Mouse (Mus musculus) cerebellum, adult 9-11 months (tissue): ENCODE measurements around the gene Rho.
A peak's percentile ranks its signal among the peaks of the same experiment; 100 is the strongest.

Experiments used
- DNase-seq: peaks from one replicate; pipeline ENCODE4 v3.0.0; 2022

The Rho gene

GRCm38 (mm10) chr6:115915601-115916445, 15.7 kb upstream of the Rho start:
- peak; percentile 80 for DNase-seq

DNA sequence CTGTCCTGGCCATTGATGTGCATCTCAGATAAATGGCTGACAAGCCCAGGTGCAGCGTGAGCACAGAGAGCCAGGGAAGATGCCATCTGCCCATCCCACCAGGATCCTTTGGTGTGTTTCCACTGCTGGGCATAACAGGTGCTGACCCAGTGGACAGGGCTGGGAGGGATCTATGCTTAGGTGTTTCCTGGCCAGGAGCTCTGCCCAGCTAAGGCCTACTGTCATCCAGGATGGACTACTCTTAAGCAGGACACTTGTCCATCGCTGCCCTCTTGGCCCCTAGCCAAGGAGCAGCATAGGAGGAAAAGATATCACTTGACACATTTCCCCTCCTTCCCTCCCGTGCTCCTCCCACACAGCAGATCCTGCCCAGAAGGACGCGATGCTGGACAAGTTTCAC, 14.9 kb upstream of the Rho start:
- peak; percentile 82 for DNase-seq

GRCm38 (mm10) chr6:115918615-115919014, 12.9 kb upstream of the Rho start:
- no peak for DNase-seq

GRCm38 (mm10) chr6:115919876-115920275, 11.7 kb upstream of the Rho start:
- no peak for DNase-seq

GRCm38 (mm10) chr6:115924829-115925228, 6.7 kb upstream of the Rho start:
- no peak for DNase-seq

GRCm38 (mm10) chr6:115926416-115926815, 5.1 kb upstream of the Rho start:
- DNase-seq: no peak

DNA sequence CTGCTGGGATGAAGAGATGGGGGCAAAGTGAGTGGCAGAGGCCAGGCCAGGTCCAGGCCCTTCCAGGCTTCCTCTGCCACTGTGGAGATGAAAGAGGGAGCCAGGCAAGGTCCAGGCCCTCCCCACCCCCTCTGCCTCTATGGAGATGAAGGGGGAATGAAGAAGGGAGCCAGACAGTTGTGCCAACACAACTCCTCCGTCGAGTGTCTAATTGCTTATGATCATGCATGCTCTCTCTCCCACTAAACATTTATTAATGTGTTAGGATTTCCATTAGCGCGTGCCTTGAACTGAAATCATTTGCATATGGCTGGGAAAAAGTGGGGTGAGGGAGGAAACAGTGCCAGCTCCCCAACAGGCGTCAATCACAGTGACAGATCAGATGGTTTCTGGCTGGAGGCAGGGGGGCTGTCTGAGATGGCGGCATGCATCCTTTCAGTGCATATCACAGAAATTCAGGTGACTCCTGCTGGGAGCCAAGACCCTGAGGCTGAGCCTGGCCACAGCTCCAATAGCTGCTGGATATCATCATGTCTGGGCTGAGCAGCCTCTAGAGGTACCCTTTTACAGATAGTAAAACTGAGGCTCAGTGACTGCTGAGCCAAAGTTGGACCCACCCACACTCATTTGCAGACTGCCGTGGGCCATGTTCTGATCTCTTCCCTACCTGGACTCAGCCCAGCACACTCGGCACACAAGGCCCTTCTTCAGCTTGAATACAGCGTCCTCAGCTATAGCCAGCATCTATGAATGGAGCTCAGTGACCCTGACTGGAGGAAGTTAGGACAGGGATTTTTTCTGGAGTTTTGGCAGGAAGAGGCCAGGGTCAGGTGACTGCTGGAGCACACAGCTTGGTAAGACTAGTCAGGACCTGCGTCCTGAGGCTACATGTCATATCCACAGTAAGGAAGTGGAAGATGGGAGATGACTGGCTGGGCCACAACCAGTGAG, 4.0 kb upstream of the Rho start:
- DNase-seq: no peak

GRCm38 (mm10) chr6:115930018-115930417, 1.5 kb upstream of the Rho start:
- no peak for DNase-seq

- DNase-seq: no peak
These were observed 843 bp downstream of the Rho start for GRCm38 (mm10) chr6:115932391-115932790.

GRCm38 (mm10) chr6:115935544-115935943, 4.0 kb downstream of the Rho start:
- DNase-seq: no peak

GRCm38 (mm10) chr6:115938011-115938410, 6.5 kb downstream of the Rho start:
- DNase-seq: no peak

- DNase-seq: no peak
These were observed 7.2 kb downstream of the Rho start for GRCm38 (mm10) chr6:115938798-115939197.

GRCm38 (mm10) chr6:115940603-115941002, 9.1 kb downstream of the Rho start:
- DNase-seq: no peak

GRCm38 (mm10) chr6:115941128-115941527, 9.6 kb downstream of the Rho start:
- no peak for DNase-seq

- no peak for DNase-seq
These were observed 12.2 kb downstream of the Rho start for GRCm38 (mm10) chr6:115943498-115944427.

GRCm38 (mm10) chr6:115944638-115945037, 13.1 kb downstream of the Rho start, which contains the start of gene H1foo:
TSS of gene H1foo (plus strand) at chr6:115944938.
- no peak for DNase-seq

DNA sequence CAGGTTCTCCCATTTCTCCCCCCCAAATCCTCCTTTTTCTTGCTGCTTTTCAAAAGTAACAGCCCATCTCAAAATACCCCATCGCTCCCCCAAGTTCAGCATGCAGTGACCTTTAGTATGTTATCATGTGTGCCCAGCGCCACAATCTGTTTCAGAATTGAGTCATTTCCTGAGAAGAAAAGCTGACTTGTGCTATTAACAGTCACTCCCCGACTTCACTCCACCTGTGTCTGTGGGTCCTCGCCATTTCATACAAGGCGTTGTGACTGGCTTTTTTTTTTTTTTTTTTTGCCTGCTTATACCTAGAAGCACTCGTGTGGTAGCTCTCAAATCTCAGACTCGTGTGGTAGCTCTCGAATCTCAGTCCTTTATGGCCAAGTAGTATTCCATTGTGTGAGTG, 14.1 kb downstream of the Rho start:
- DNase-seq: no peak

- DNase-seq: peak; percentile 27
These were observed 14.8 kb downstream of the Rho start for GRCm38 (mm10) chr6:115946389-115946788.

GRCm38 (mm10) chr6:115954506-115955074, 23.0 kb downstream of the Rho start:
- peak; percentile 56 for DNase-seq

- peak; percentile 82 for DNase-seq
These were observed 23.6 kb downstream of the Rho start for GRCm38 (mm10) chr6:115955169-115955568.

DNA sequence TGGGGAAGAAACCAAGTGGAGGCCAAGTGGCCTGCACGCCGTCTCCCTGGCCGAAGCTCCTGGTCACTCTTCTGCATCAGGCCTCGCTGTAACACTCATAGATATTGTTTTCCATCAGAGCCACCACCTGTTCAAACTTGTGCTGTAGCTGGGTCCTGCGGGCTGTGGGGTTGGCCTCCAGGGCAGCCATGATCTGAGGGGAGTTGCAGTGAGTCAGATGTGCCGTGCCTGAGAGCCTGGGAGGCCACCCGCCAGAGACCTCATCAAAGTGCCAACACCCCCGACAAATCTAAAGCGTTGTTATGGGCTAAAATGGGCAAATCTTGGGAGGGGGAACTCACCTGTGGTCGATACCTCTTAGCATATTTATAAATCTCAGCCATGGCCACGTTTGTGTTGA, 24.1 kb downstream of the Rho start:
- no peak for DNase-seq

- DNase-seq: no peak
These were observed 24.9 kb downstream of the Rho start for GRCm38 (mm10) chr6:115956418-115956921.
